In genomic region chrX:42057873-42058272, GRCm38 (mm10) we compare ENCODE assay signal across 15 mouse cellular contexts. TPM values are rescaled to one million over a fixed set of nuclear protein-coding genes. Genes with fewer than 3 reads are reported as not detected.
DNase-seq lines count a peak whose midpoint lies in the region; ATAC-seq and TF ChIP-seq lines count a peak whose summit lies in the region.
"Had no signal": no experiment of that assay in that cellular context is flagged by ENCODE, and none has a peak within 500 bp of the region (broad histone marks: within the 10 kb centered on the region; RNA-seq: fewer than 3 reads in every experiment).

No protein-coding gene starts in this region.

- WGBS in heart, postnatal 0 days, result 63% methylated on average over 4 of the region's 4 CpGs
- 76% methylated on average over 4 of the region's 4 CpGs for WGBS in heart, embryonic 10.5 days
- WGBS in hindbrain, embryonic 13.5 days, result 89% methylated on average over 4 of the region's 4 CpGs

- no peak for ATAC-seq in heart, postnatal 0 days (ENCODE audit: insufficient read depth, low read depth)
- no peak for ATAC-seq in hindbrain, embryonic 13.5 days (ENCODE audit: low FRiP score)
- ATAC-seq: forebrain, embryonic 15.5 days; midbrain, embryonic 13.5 days; Patski had no signal

- no peak for TF ChIP-seq CTCF in heart, postnatal 0 days (IDR thresholded peaks at IDR 0.05; ENCODE audit: low read depth)
- no peak for TF ChIP-seq CTCF in bone marrow macrophage, adult 2 months (IDR thresholded peaks at IDR 0.05; ENCODE audit: low read depth, low read length)

- H3K4me1 ChIP-seq in heart, postnatal 0 days (ENCODE audit: control insufficient read depth, insufficient read depth), result no peaks in the 10 kb centered on the region
- H3K4me1 ChIP-seq in heart, embryonic 10.5 days, result no peaks in the 10 kb centered on the region
- peaks cover 25% of the 10 kb centered on the region for H3K4me1 ChIP-seq in bone marrow macrophage, adult 2 months (ENCODE audit: control insufficient read depth, insufficient read depth, low read length)
- H3K4me1 ChIP-seq in hindbrain, embryonic 13.5 days (replicated peaks), result no peaks in the 10 kb centered on the region
- H3K4me1 ChIP-seq: forebrain, embryonic 15.5 days; hindbrain, embryonic 10.5 days; midbrain, embryonic 13.5 days had no signal

- no peaks in the 10 kb centered on the region for H3K9me3 ChIP-seq in heart, postnatal 0 days (replicated peaks; ENCODE audit: control insufficient read depth, low read length)
- H3K9me3 ChIP-seq in heart, embryonic 10.5 days, result no peaks in the 10 kb centered on the region
- no peaks in the 10 kb centered on the region for H3K9me3 ChIP-seq in hindbrain, embryonic 13.5 days
- H3K9me3 ChIP-seq: forebrain, embryonic 15.5 days; hindbrain, embryonic 10.5 days; liver, embryonic 15.5 days; midbrain, embryonic 13.5 days had no signal

- DNase-seq in heart, postnatal 0 days (ENCODE audit: low spot score), result no peak
- no peak for DNase-seq in heart, embryonic 10.5 days (ENCODE audit: low spot score)
- DNase-seq in 3134 (ENCODE audit: extremely low read depth, insufficient read length, low spot score), result peak; percentile 21
- peak; percentile 87 for DNase-seq in 3T3-L1 (ENCODE audit: low read depth, low spot score)
- DNase-seq in layer of hippocampus, postnatal 10 days (ENCODE audit: low spot score in 2 of 2), result no peak
- DNase-seq: cerebellum, postnatal 25 days; thymus, postnatal 14 days had no signal

- TF ChIP-seq POLR2A in bone marrow macrophage, adult 2 months (IDR thresholded peaks at IDR 0.05; ENCODE audit: borderline replicate concordance, low read depth, low read length), result no peak

- no peaks in the 10 kb centered on the region for H3K36me3 ChIP-seq in heart, postnatal 0 days (replicated peaks; ENCODE audit: control insufficient read depth, insufficient read depth, low read length)
- no peaks in the 10 kb centered on the region for H3K36me3 ChIP-seq in heart, embryonic 10.5 days
- no peaks in the 10 kb centered on the region for H3K36me3 ChIP-seq in hindbrain, embryonic 13.5 days
- H3K36me3 ChIP-seq: forebrain, embryonic 15.5 days; hindbrain, embryonic 10.5 days; liver, embryonic 15.5 days; midbrain, embryonic 13.5 days had no signal

- H3K27me3 ChIP-seq in heart, postnatal 0 days (ENCODE audit: control insufficient read depth, insufficient read depth, low read length), result no peaks in the 10 kb centered on the region
- H3K27me3 ChIP-seq in heart, embryonic 10.5 days (ENCODE audit: insufficient read depth, poor library complexity, severe bottlenecking), result no peaks in the 10 kb centered on the region
- H3K27me3 ChIP-seq in hindbrain, embryonic 13.5 days, result no peaks in the 10 kb centered on the region
- H3K27me3 ChIP-seq: CH12.LX; forebrain, embryonic 15.5 days; liver, embryonic 15.5 days; midbrain, embryonic 13.5 days; Patski had no signal

- TF ChIP-seq EP300 in heart, postnatal 0 days (IDR thresholded peaks at IDR 0.05; ENCODE audit: low read depth), result no peak

- H3K4me2 ChIP-seq in heart, postnatal 0 days (ENCODE audit: low read depth, low read length), result no peak overlapping the region
- H3K4me2 ChIP-seq in hindbrain, embryonic 13.5 days, result no peak overlapping the region
- H3K4me2 ChIP-seq: forebrain, embryonic 15.5 days; liver, embryonic 15.5 days; midbrain, embryonic 13.5 days had no signal

- H3K27ac ChIP-seq in heart, postnatal 0 days (ENCODE audit: low read depth), result peak overlapping the region; percentile 55
- H3K27ac ChIP-seq in heart, embryonic 10.5 days, result no peak overlapping the region
- H3K27ac ChIP-seq in bone marrow macrophage, adult 2 months (ENCODE audit: insufficient read depth, low read depth, low read length), result peak overlapping the region; percentile 75
- no peak overlapping the region for H3K27ac ChIP-seq in hindbrain, embryonic 13.5 days
- H3K27ac ChIP-seq: forebrain, embryonic 15.5 days; hindbrain, embryonic 10.5 days; liver, embryonic 15.5 days; midbrain, embryonic 13.5 days had no signal

- H3K9ac ChIP-seq in heart, postnatal 0 days (replicated peaks; ENCODE audit: low read depth, low read length), result no peak overlapping the region
- H3K9ac ChIP-seq in hindbrain, embryonic 13.5 days, result no peak overlapping the region
- H3K9ac ChIP-seq: forebrain, embryonic 15.5 days; liver, embryonic 15.5 days; midbrain, embryonic 13.5 days had no signal

- no peak overlapping the region for H3K4me3 ChIP-seq in heart, postnatal 0 days (ENCODE audit: low read depth, low read length)
- no peak overlapping the region for H3K4me3 ChIP-seq in heart, embryonic 10.5 days
- H3K4me3 ChIP-seq in bone marrow macrophage, adult 2 months (ENCODE audit: insufficient read depth, low read length), result no peak overlapping the region
- H3K4me3 ChIP-seq in hindbrain, embryonic 13.5 days, result no peak overlapping the region
- H3K4me3 ChIP-seq: forebrain, embryonic 15.5 days; hindbrain, embryonic 10.5 days; liver, embryonic 15.5 days; midbrain, embryonic 13.5 days had no signal

RNA-seq across cellular contexts. Expression of gene Xiap, which starts 1.6 kb away (rescaled TPM):
- 22.3 and 30.6 TPM in 2 replicates for total RNA-seq in heart, postnatal 0 days (2014; rRNA removed; ENCODE audit: low replicate concordance)
- 8.0 and 9.0 TPM in 2 replicates for polyA plus RNA-seq in heart, postnatal 0 days (2015; fragmentation: Nextera tagmentation; extraction: Ambion mirVana)
- polyA plus RNA-seq in heart, embryonic 10.5 days (2016; fragmentation: Nextera tagmentation; extraction: Ambion mirVana), result 8.8 and 10.5 TPM in 2 replicates
- 58.2 and 61.6 TPM in 2 replicates for polyA plus RNA-seq in bone marrow macrophage, adult 2 months (2012; ENCODE audit: insufficient read depth, insufficient read length, missing spikeins)
- 9.8 and 10.9 TPM in 2 replicates for polyA plus RNA-seq in hindbrain, embryonic 13.5 days (2015; fragmentation: Nextera tagmentation; extraction: Ambion mirVana)
- total RNA-seq in layer of hippocampus, postnatal 10 days (2021), result 10 to 100 TPM; 43.1 to 48.9 TPM

Comparison
In these comparisons a context has a peak if more than half of its experiments do, and no peak if none do; other contexts are left out.
1. H3K27ac ChIP-seq: peak in heart, postnatal 0 days (single experiment) and bone marrow macrophage, adult 2 months (single experiment); none in heart, embryonic 10.5 days (single experiment) and hindbrain, embryonic 13.5 days (single experiment).
2. DNase-seq: peak in 3134 (single experiment) and 3T3-L1 (single experiment); none in heart, postnatal 0 days (single experiment), heart, embryonic 10.5 days (single experiment) and layer of hippocampus, postnatal 10 days (0 of 2).